Mouse (Mus musculus) gastrocnemius, postnatal 25 days (tissue): ENCODE data around the gene Ifitm3. TPM values are rescaled to one million over a fixed set of nuclear protein-coding genes. Genes with fewer than 3 reads are reported as not detected.

Experiments used
- DNase-seq: peaks from one replicate; pipeline ENCODE4 v3.0.0; 2022
- total RNA-seq, 2 experiments: library from RNA; stranded (reverse); gene quantifications; 1 replicate in 1 of 2; 2 replicates in 1 of 2; pipeline ENCODE4 v1.2.3; 2021

Ifitm3 gene
- total RNA-seq, 2 experiments from 2014 or later = 34.4 to 52.1 TPM

GRCm38 (mm10) chr7:140961416-140961815, 49.2 kb downstream of the Ifitm3 start:
- DNase-seq = no peak

DNA sequence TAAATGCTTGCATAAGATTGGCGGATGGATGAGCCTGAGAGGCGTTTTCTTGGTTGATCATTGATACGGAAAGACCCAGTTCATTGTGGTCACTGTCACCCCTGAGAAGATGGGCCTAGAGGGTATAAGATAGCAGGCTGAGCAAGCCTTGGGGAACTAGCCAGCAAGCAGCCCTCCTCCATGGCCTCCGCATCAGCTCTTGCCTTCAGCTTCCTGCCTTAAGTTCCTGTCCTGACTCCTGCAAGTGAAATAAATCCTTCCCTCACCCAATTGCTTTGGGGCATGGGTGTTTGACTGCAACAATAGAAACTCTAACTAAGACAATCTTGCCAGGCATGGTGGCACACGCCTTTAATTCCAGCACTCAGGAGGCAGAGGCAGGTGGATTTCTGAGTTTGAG, 50.5 kb downstream of the Ifitm3 start:
- DNase-seq = no peak

Other genes with a start within 250 kb of the Ifitm3 start
- 10 to 100 TPM in 1 of 2 experiments, under 1 TPM in 1; 0.92 to 35.9 TPM for gene Cyp2e1, start 247.0 kb downstream of the Ifitm3 start, total RNA-seq
- not detected for gene Syce1, start 222.9 kb downstream of the Ifitm3 start, total RNA-seq
- not detected for gene Zfp941, start 188.6 kb downstream of the Ifitm3 start, total RNA-seq
- not detected for gene Urah, start 175.8 kb downstream of the Ifitm3 start, total RNA-seq
- gene Scgb1c1, start 165.2 kb downstream of the Ifitm3 start, total RNA-seq = not detected
- not detected for gene Odf3, start 163.0 kb downstream of the Ifitm3 start, total RNA-seq
- gene Gm45785, start 154.4 kb downstream of the Ifitm3 start, total RNA-seq = not detected
- 10 to 100 TPM; 13.5 to 14.0 TPM for gene Ric8a, start 153.8 kb downstream of the Ifitm3 start, total RNA-seq
- gene Bet1l, start 153.2 kb downstream of the Ifitm3 start, total RNA-seq = 10 to 100 TPM in 1 of 2 experiments, 1 to 10 TPM in 1; 7.7 to 10.6 TPM
- gene Psmd13, start 128.8 kb downstream of the Ifitm3 start, total RNA-seq = 10 to 100 TPM; 79.5 to 88.7 TPM
- gene Sirt3, start 128.5 kb downstream of the Ifitm3 start, total RNA-seq = 10 to 100 TPM; 25.4 to 26.6 TPM
- gene Cox8b, start 110.3 kb downstream of the Ifitm3 start, total RNA-seq = 1,000 to 10,000 TPM; 1,696 to 1,975 TPM
- not detected for gene Nlrp6, start 89.9 kb downstream of the Ifitm3 start, total RNA-seq
- 1 to 10 TPM; 4.3 to 4.6 TPM for gene Pgghg, start 69.4 kb downstream of the Ifitm3 start, total RNA-seq
- under 1 TPM in 1 of 2 experiments, not detected in 1; 0.64 TPM for gene Ifitm5, start 60.5 kb downstream of the Ifitm3 start, total RNA-seq
- not detected for gene Gm45717, start 54.8 kb downstream of the Ifitm3 start, total RNA-seq
- gene Ifitm2, start 54.8 kb downstream of the Ifitm3 start, total RNA-seq = 10 to 100 TPM; 54.0 to 75.5 TPM
- gene Ifitm1, start 43.5 kb downstream of the Ifitm3 start, total RNA-seq = under 1 TPM; 0.43 to 0.54 TPM
- not detected for gene Ifitm6, start 7.2 kb upstream of the Ifitm3 start, total RNA-seq
- not detected for gene Gm17387, start 18.4 kb upstream of the Ifitm3 start, total RNA-seq
- not detected for gene B4galnt4, start 50.3 kb upstream of the Ifitm3 start, total RNA-seq
- under 1 TPM in 1 of 2 experiments, not detected in 1; 0.29 TPM for gene Pkp3, start 67.4 kb upstream of the Ifitm3 start, total RNA-seq
- 1 to 10 TPM; 1.4 to 2.4 TPM for gene Sigirr, start 89.8 kb upstream of the Ifitm3 start, total RNA-seq
- not detected for gene Ano9, start 107.0 kb upstream of the Ifitm3 start, total RNA-seq
- gene Ptdss2, start 111.6 kb upstream of the Ifitm3 start, total RNA-seq = 10 to 100 TPM; 18.7 to 25.6 TPM
- gene Rnh1, start 162.1 kb upstream of the Ifitm3 start, total RNA-seq = 10 to 100 TPM; 38.8 to 51.5 TPM
- gene Hras, start 183.2 kb upstream of the Ifitm3 start, total RNA-seq = 100 to 1,000 TPM; 150 TPM
- 1 to 10 TPM; 1.4 to 2.5 TPM for gene Lrrc56, start 183.4 kb upstream of the Ifitm3 start, total RNA-seq
- not detected for gene Lmntd2, start 203.3 kb upstream of the Ifitm3 start, total RNA-seq
- gene Rassf7, start 205.1 kb upstream of the Ifitm3 start, total RNA-seq = 1 to 10 TPM in 1 of 2 experiments, under 1 TPM in 1; 0.38 to 1.1 TPM
- 10 to 100 TPM; 17.3 to 21.4 TPM for gene Phrf1, start 218.0 kb upstream of the Ifitm3 start, total RNA-seq